Mouse (Mus musculus) cortical plate, adult 2 months (tissue): ENCODE measurements around the gene Ago3.

Experiments used
- CTCF ChIP-seq: fragments of 200-500 bp; IDR thresholded peaks from 2 replicates; pipeline ENCODE4 v1.5.1; 2011; ENCODE audit warnings: mild to moderate bottlenecking, control low read depth, low read length; ENCODE audit not compliant: insufficient read depth; ENCODE audit errors: extremely low read depth
- POLR2A ChIP-seq: fragments of 200-500 bp; IDR thresholded peaks from 2 replicates; pipeline ENCODE4 v1.6.1; 2011; ENCODE audit warnings: mild to moderate bottlenecking, low read length, control low read depth; ENCODE audit not compliant: insufficient read depth; ENCODE audit errors: extremely low read depth

GRCm38 (mm10) chr4:126306058-126306457, 123.3 kb downstream of the Ago3 start:
- no peak for TF ChIP-seq POLR2A
- no peak for TF ChIP-seq CTCF
